Mouse (Mus musculus) CH12.LX (cell line): Measurements from ENCODE around the gene Npm3.

Experiments
- BHLHE40 ChIP-seq: IDR thresholded peaks from 2 replicates; pipeline ENCODE4 v1.6.1; 2011; ENCODE audit warnings: mild to moderate bottlenecking, low read depth, low read length, improper control_type of control experiment
- CTCF ChIP-seq, 2 experiments: IDR thresholded peaks in 1 of 2; conservative IDR thresholded peaks in 1 of 2; 2 replicates each; pipeline ENCODE4 v1.5.1; 2011 to 2012; ENCODE audit warnings: low read depth in 2 of 2, low read length in 2 of 2, improper control_type of control experiment in 1 of 2, inconsistent platforms in 1 of 2, mild to moderate bottlenecking in 1 of 2, moderate library complexity in 1 of 2
- ELF1 ChIP-seq: IDR thresholded peaks from 2 replicates; pipeline ENCODE4 v1.6.1; 2014; ENCODE audit warnings: low read depth, mild to moderate bottlenecking, inconsistent platforms, low read length, improper control_type of control experiment
- ETS1 ChIP-seq: conservative IDR thresholded peaks from 2 replicates; pipeline ENCODE4 v1.6.1; 2012; ENCODE audit warnings: low read depth, mild to moderate bottlenecking, inconsistent platforms, low read length, improper control_type of control experiment, moderate library complexity
- JUND ChIP-seq: conservative IDR thresholded peaks from 2 replicates; pipeline ENCODE4 v1.6.1; 2011; ENCODE audit warnings: low read depth, low read length, improper control_type of control experiment
- MEF2A ChIP-seq: IDR thresholded peaks from 2 replicates; pipeline ENCODE4 v1.6.1; 2014; ENCODE audit warnings: low read depth, mild to moderate bottlenecking, inconsistent platforms, low read length, improper control_type of control experiment, borderline replicate concordance
- NELFE ChIP-seq: IDR thresholded peaks from 2 replicates; pipeline ENCODE4 v1.6.1; 2011; ENCODE audit warnings: low read depth, low read length, improper control_type of control experiment
- POLR2A ChIP-seq: IDR thresholded peaks from 2 replicates; pipeline ENCODE4 v1.6.1; 2011; ENCODE audit warnings: low read depth, mild to moderate bottlenecking, improper control_type of control experiment, low read length
- RAD21 ChIP-seq: IDR thresholded peaks from 2 replicates; pipeline ENCODE4 v1.6.1; 2011; ENCODE audit warnings: low read depth, mild to moderate bottlenecking, low read length, improper control_type of control experiment, moderate library complexity
- USF2 ChIP-seq: conservative IDR thresholded peaks from 2 replicates; pipeline ENCODE4 v1.6.1; 2011; ENCODE audit warnings: low read depth, low read length, improper control_type of control experiment
- ZKSCAN1 ChIP-seq: IDR thresholded peaks from 2 replicates; pipeline ENCODE4 v1.6.1; 2012; ENCODE audit warnings: low read depth, inconsistent platforms, low read length, improper control_type of control experiment, borderline replicate concordance
- ZMIZ1 ChIP-seq: IDR thresholded peaks from 2 replicates; pipeline ENCODE4 v1.6.1; 2012; ENCODE audit warnings: low read depth, mild to moderate bottlenecking, inconsistent platforms, low read length, improper control_type of control experiment

GRCm38 (mm10) chr19:45746153-45747020 lies 3.0 kb downstream of the Npm3 start:
- TF ChIP-seq USF2, result no peak
- no peak for TF ChIP-seq ZMIZ1
- peak; percentile 80 for TF ChIP-seq CTCF (conservative IDR thresholded peaks at IDR 0.05 in 1 of 2, IDR thresholded peaks at IDR 0.05 in 1 of 2; ENCODE audit: low read depth in 2 of 2, low read length in 2 of 2)
- no peak for TF ChIP-seq MEF2A
- TF ChIP-seq ELF1, result no peak
- no peak for TF ChIP-seq JUND
- TF ChIP-seq ZKSCAN1, result no peak
- no peak for TF ChIP-seq NELFE
- TF ChIP-seq ETS1, result no peak
- TF ChIP-seq POLR2A, result no peak
- no peak for TF ChIP-seq BHLHE40
- peak; percentile 20 for TF ChIP-seq RAD21
